ENCODE assay signal across 1 mouse cellular context in genomic region chr16:35763590-35764296, GRCm38 (mm10).
TF ChIP-seq lines count a peak whose summit lies in the region.

No protein-coding gene starts in this region.

TF ChIP-seq in MEL, 35 proteins besides CTCF, POLR2A, EP300 and RAD21 (continued from another document):
- TF ChIP-seq HCFC1 (IDR thresholded peaks at IDR 0.05; ENCODE audit: low read depth, low read length) (0 out of 2 replicates have a peak, but pooled peaks have one; percentile 39), GABPA (IDR thresholded peaks at IDR 0.05; ENCODE audit: low read depth, low read length) (no peak), GATA1 (IDR thresholded peaks at IDR 0.05; ENCODE audit: low read depth, low read length) (peak; percentile 93), ZMIZ1 (IDR thresholded peaks at IDR 0.05; ENCODE audit: low read depth, low read length) (no peak), USF2 (IDR thresholded peaks at IDR 0.05; ENCODE audit: borderline replicate concordance in 1 of 2, insufficient read depth in 1 of 2, low read depth in 1 of 2, low read length in 2 of 2) (no peak), NRF1 (IDR thresholded peaks at IDR 0.05; ENCODE audit: insufficient read depth, low read depth, low read length, poor library complexity, severe bottlenecking) (no peak), USF1 (IDR thresholded peaks at IDR 0.05; ENCODE audit: low read depth, low read length) (no peak), E2F4 (IDR thresholded peaks at IDR 0.05; ENCODE audit: borderline replicate concordance, low read depth, low read length) (no peak), UBTF (IDR thresholded peaks at IDR 0.05; ENCODE audit: borderline replicate concordance, insufficient read depth, low read depth, low read length) (no peak), SIN3A (IDR thresholded peaks at IDR 0.05; ENCODE audit: low read length) (peak; percentile 90), TCF12 (IDR thresholded peaks at IDR 0.05; ENCODE audit: low read depth, low read length) (peak; percentile 90), JUND (IDR thresholded peaks at IDR 0.05; ENCODE audit: low read depth, low read length) (no peak), RCOR1 (IDR thresholded peaks at IDR 0.05; ENCODE audit: low read depth, low read length) (peak; percentile 83), BHLHE40 (IDR thresholded peaks at IDR 0.05; ENCODE audit: borderline replicate concordance, low read depth, low read length) (peak; percentile 72; the same call in 1 of the 2 replicates), ZC3H11A (IDR thresholded peaks at IDR 0.05; ENCODE audit: low read depth, low read length) (peak; percentile 26; the same call in 1 of the 2 replicates), ELF1 (IDR thresholded peaks at IDR 0.05; ENCODE audit: low read depth, low read length) (0 out of 2 replicates have a peak, but pooled peaks have one; percentile 18), SMC3 (IDR thresholded peaks at IDR 0.05; ENCODE audit: low read depth, low read length) (no peak), NELFE (IDR thresholded peaks at IDR 0.05; ENCODE audit: low read depth, low read length) (no peak), POLR2AphosphoS5 (IDR thresholded peaks at IDR 0.05; ENCODE audit: borderline replicate concordance, low read depth, low read length) (no peak), TBP (IDR thresholded peaks at IDR 0.05; ENCODE audit: low read depth, low read length) (no peak; the same call in 1 of the 2 replicates), MAX (IDR thresholded peaks at IDR 0.05; ENCODE audit: low read length) (peak; percentile 51), CHD1 (IDR thresholded peaks at IDR 0.05; ENCODE audit: low read depth, low read length) (no peak), CHD2 (IDR thresholded peaks at IDR 0.05; ENCODE audit: low read length) (no peak; the same call in 1 of the 2 replicates), MAZ (IDR thresholded peaks at IDR 0.05; ENCODE audit: low read depth, low read length) (peak; percentile 82), MYB (IDR thresholded peaks at IDR 0.05; ENCODE audit: low read depth, low read length) (no peak; the same call in 1 of the 2 replicates), ETS1 (IDR thresholded peaks at IDR 0.05; ENCODE audit: low read depth, low read length) (peak; percentile 84), MXI1 (IDR thresholded peaks at IDR 0.05; ENCODE audit: low read depth, low read length) (peak; percentile 84), TAL1 (IDR thresholded peaks at IDR 0.05; ENCODE audit: low read length) (peak; percentile 86), MEF2A (IDR thresholded peaks at IDR 0.05; ENCODE audit: extremely low read depth, insufficient replicate concordance, low read depth, low read length, poor library complexity, severe bottlenecking) (no peak)
